Mouse (Mus musculus) ES-Bruce4 (cell line): ENCODE data around the gene Ptger2.

ENCODE experiments used
- CTCF ChIP-seq: IDR thresholded peaks from one replicate; pipeline ENCODE4 v1.8.1; 2011; ENCODE audit warnings: low read depth, low read length
- POLR2A ChIP-seq: IDR thresholded peaks from one replicate; pipeline ENCODE4 v1.8.1; 2011; ENCODE audit warnings: low read length; ENCODE audit not compliant: insufficient read depth

DNA sequence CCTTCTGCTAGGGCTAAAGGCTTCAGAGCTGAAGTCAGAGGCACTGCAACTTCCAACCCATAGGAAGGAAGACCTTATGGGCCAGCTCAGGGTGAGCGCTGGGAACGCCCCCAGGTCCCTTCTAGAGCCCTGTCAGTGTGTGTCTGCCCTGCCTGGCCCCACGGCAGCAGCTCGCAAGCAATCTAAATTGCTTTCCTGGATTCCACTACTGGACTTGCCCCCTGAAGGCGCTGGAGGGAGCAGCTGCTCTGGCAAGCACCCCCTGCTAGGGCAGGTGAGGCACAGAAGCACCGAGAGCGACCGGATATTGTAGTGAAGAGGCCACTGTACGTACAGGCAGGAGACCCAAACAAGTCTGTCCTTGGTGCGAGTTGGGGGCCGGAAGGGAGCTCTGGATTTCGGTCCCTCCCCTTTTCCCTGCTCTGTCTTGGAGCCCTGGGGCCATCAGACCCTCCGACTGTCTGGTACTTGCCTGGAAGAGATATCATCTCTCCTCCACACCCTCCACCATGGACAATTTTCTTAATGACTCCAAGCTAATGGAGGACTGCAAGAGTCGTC, 541 bp downstream of the Ptger2 start:
- no peak for TF ChIP-seq CTCF
- no peak for TF ChIP-seq POLR2A
